Mouse (Mus musculus) ES-E14 (cell line): ENCODE data around the gene Tcf12. TPM values are rescaled to one million over a fixed set of nuclear protein-coding genes. Genes with fewer than 3 reads are reported as not detected.

Experiments used
- DNase-seq: peaks from one replicate; pipeline ENCODE4 v3.0.0-alpha.2; 2013; ENCODE audit warnings: low read depth, low spot score
- H3K27ac ChIP-seq: 2 replicates; pipeline ENCODE4 v1.5.1; 2012; ENCODE audit warnings: low read depth, mild to moderate bottlenecking, low read length, moderate library complexity, mixed read lengths; ENCODE audit not compliant: poor library complexity, insufficient read depth, severe bottlenecking
- H3K36me3 ChIP-seq: 2 replicates; pipeline ENCODE4 v1.6.1; 2012; ENCODE audit warnings: mild to moderate bottlenecking, low read length, moderate library complexity, mixed read lengths; ENCODE audit not compliant: control insufficient read depth, poor library complexity, insufficient read depth, severe bottlenecking
- H3K4me1 ChIP-seq, 2 experiments: fragments of 150-350 bp in 1 of 2; sonication (generic) in 1 of 2; 2 replicates each; pipeline ENCODE4 v1.6.1; 2012; ENCODE audit warnings: low read length in 2 of 2, mild to moderate bottlenecking in 1 of 2, mixed read lengths in 1 of 2; ENCODE audit not compliant: control insufficient read depth in 2 of 2, insufficient read depth in 2 of 2, poor library complexity in 1 of 2
- H3K4me3 ChIP-seq, 2 experiments: fragments of 150-350 bp in 1 of 2; sonication (generic) in 1 of 2; 2 replicates each; pipeline ENCODE4 v1.5.1; 2012; ENCODE audit warnings: low read length in 2 of 2, low read depth in 1 of 2, mild to moderate bottlenecking in 1 of 2, mixed read lengths in 1 of 2; ENCODE audit not compliant: insufficient read depth in 1 of 2, poor library complexity in 1 of 2, severe bottlenecking in 1 of 2
- H3K9ac ChIP-seq: 2 replicates; pipeline ENCODE4 v1.6.1; 2012; ENCODE audit warnings: low read depth, mild to moderate bottlenecking, low read length, mixed read lengths; ENCODE audit not compliant: poor library complexity, insufficient read depth, severe bottlenecking
- H3K9me3 ChIP-seq: fragments of 150-350 bp; sonication (generic); 2 replicates; pipeline ENCODE4 v1.6.1; 2012; ENCODE audit warnings: low read depth, mild to moderate bottlenecking, low read length; ENCODE audit not compliant: control insufficient read depth, insufficient read depth
- CHD2 ChIP-seq: IDR thresholded peaks from 2 replicates; pipeline ENCODE4 v1.6.1; 2014; ENCODE audit warnings: mild to moderate bottlenecking, low read depth, low read length, inconsistent platforms
- HCFC1 ChIP-seq: IDR thresholded peaks from 2 replicates; pipeline ENCODE4 v1.6.1; 2012; ENCODE audit warnings: low read length, inconsistent platforms, borderline replicate concordance; ENCODE audit not compliant: insufficient read depth
- MAFK ChIP-seq: IDR thresholded peaks from 2 replicates; pipeline ENCODE4 v1.6.1; 2014; ENCODE audit warnings: mild to moderate bottlenecking, low read depth, low read length, inconsistent platforms; ENCODE audit not compliant: insufficient read depth
- ZC3H11A ChIP-seq: IDR thresholded peaks from 2 replicates; pipeline ENCODE4 v1.6.1; 2012; ENCODE audit warnings: low read depth, mild to moderate bottlenecking, inconsistent platforms, low read length, borderline replicate concordance
- ZNF384 ChIP-seq: IDR thresholded peaks from 2 replicates; pipeline ENCODE4 v1.6.1; 2012; ENCODE audit warnings: low read depth, low read length, inconsistent platforms
- in situ Hi-C, 2 experiments: fragments of 600-800 bp; cut with MboI; formaldehyde crosslinking; loops; one replicate each; pipeline ENCODE4 v1.15.1; 2025; ENCODE audit warnings: low sequenced_read_pairs in 2 of 2, inconsistent platforms in 1 of 2; ENCODE audit not compliant: unreplicated experiment in 2 of 2
- total RNA-seq: library from RNA; depleted of rRNA; stranded (reverse); fragments of 300-350 nt; gene quantifications from 2 replicates; pipeline ENCODE4 v1.2.3, GENCODE M21; 2012

Gene Tcf12
- total RNA-seq, 1 experiment: 17.3 TPM

DNA sequence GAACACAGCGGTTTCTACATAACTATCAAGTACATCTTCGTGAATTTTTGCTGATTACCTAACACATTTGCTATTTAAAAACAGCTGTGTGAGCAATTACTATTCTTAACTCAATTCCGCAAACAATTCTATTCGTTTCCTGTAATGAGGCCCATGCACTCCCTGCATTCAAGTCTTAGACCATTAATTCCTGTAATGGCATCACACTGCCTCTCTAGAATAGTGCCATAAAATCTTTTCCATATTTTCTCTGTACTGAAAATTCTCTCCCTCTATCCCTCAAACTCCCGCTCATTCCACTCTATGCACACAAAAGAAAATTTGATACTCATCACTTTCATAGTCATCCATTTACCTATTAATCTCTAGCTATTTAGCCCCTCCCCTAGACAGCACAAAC lies 88.4 kb downstream of the Tcf12 start:
- H3K9me3 ChIP-seq: no peaks in the 10 kb centered on the region
- H3K4me3 ChIP-seq: no peak overlapping the region
- TF ChIP-seq ZC3H11A (no peak), MAFK (no peak), HCFC1 (no peak), CHD2 (no peak), ZNF384 (no peak)
- H3K9ac ChIP-seq: no peak overlapping the region
- in situ Hi-C loops: no loop called here
- no peak for DNase-seq
- no peaks in the 10 kb centered on the region for H3K4me1 ChIP-seq
- no peaks in the 10 kb centered on the region for H3K36me3 ChIP-seq
- H3K27ac ChIP-seq: no peak overlapping the region

DNA sequence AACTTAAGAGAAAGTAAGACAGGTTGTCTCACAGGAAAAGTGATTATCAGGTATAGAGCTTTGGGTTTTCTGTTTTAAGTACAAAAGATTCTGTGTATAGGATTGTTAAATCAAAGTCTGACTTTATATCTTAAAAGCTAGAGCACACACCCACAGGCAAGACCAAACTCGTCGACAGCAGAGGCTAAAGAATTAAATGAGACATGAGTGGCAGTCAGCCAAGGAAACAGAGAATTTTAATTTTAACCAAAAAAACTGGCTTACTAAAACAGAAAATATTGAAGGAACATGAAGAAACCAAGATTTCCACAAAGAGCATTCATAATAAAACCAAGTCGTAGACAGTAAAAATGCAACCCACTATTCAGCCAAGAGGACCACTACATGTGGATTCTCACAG lies 90.2 kb downstream of the Tcf12 start:
- H3K9ac ChIP-seq: no peak overlapping the region
- TF ChIP-seq HCFC1 (no peak), CHD2 (no peak), ZC3H11A (no peak), ZNF384 (no peak), MAFK (no peak)
- no peak overlapping the region for H3K4me3 ChIP-seq
- in situ Hi-C loops: no loop called here
- no peaks in the 10 kb centered on the region for H3K9me3 ChIP-seq
- no peak for DNase-seq
- H3K27ac ChIP-seq: no peak overlapping the region
- H3K4me1 ChIP-seq: no peaks in the 10 kb centered on the region
- no peaks in the 10 kb centered on the region for H3K36me3 ChIP-seq

GRCm38 (mm10) chr9:72016021-72016420 lies 95.7 kb downstream of the Tcf12 start:
- no peak overlapping the region for H3K27ac ChIP-seq
- no peak overlapping the region for H3K4me3 ChIP-seq
- no peaks in the 10 kb centered on the region for H3K36me3 ChIP-seq
- in situ Hi-C loops: no loop called here
- no peaks in the 10 kb centered on the region for H3K4me1 ChIP-seq
- H3K9me3 ChIP-seq: no peaks in the 10 kb centered on the region
- TF ChIP-seq HCFC1 (no peak), ZNF384 (no peak), MAFK (no peak), CHD2 (no peak), ZC3H11A (no peak)
- no peak overlapping the region for H3K9ac ChIP-seq
- no peak for DNase-seq

- H3K9me3 ChIP-seq: no peaks in the 10 kb centered on the region
- H3K36me3 ChIP-seq: no peaks in the 10 kb centered on the region
- no peak for TF ChIP-seq CHD2
- TF ChIP-seq MAFK: no peak
- TF ChIP-seq ZC3H11A: no peak
- no peak for TF ChIP-seq ZNF384
- no peak for TF ChIP-seq HCFC1
- no peak overlapping the region for H3K27ac ChIP-seq
- H3K4me3 ChIP-seq: no peak overlapping the region
- in situ Hi-C loops: no loop called here
- H3K9ac ChIP-seq: no peak overlapping the region
- H3K4me1 ChIP-seq: no peaks in the 10 kb centered on the region
- no peak for DNase-seq
Measured at GRCm38 (mm10) chr9:72014585-72015381, 96.9 kb downstream of the Tcf12 start.

- no peak overlapping the region for H3K4me3 ChIP-seq
- H3K36me3 ChIP-seq: no peaks in the 10 kb centered on the region
- in situ Hi-C loops: no loop called here
- TF ChIP-seq HCFC1 (no peak), ZNF384 (no peak), MAFK (no peak), ZC3H11A (no peak), CHD2 (no peak)
- no peaks in the 10 kb centered on the region for H3K9me3 ChIP-seq
- DNase-seq: no peak
- no peak overlapping the region for H3K27ac ChIP-seq
- H3K4me1 ChIP-seq: no peaks in the 10 kb centered on the region
- no peak overlapping the region for H3K9ac ChIP-seq
Measured at GRCm38 (mm10) chr9:72013541-72013940, 98.1 kb downstream of the Tcf12 start.
